8 mouse cellular contexts compared by ENCODE assay signal in genomic region chr2:49732745-49733655, GRCm38 (mm10). TPM values are rescaled to one million over a fixed set of nuclear protein-coding genes. Genes with fewer than 3 reads are reported as not detected.
A peak's percentile ranks its signal among the peaks of the same experiment; 100 is the strongest.
DNase-seq lines count a peak whose midpoint lies in the region; ATAC-seq and TF ChIP-seq lines count a peak whose summit lies in the region.

No protein-coding gene starts in this region.

- 0 out of 2 replicates have a peak overlapping the region, but pooled peaks have one; percentile 39 for H3K4me2 ChIP-seq in lung, embryonic 15.5 days
- peak overlapping the region; percentile 17 for H3K4me2 ChIP-seq in embryonic facial prominence, embryonic 11.5 days (ENCODE audit: low read depth, low read length)
- H3K4me2 ChIP-seq in kidney, postnatal 0 days (ENCODE audit: low read length), result peak overlapping the region; percentile 42

- no peak for DNase-seq in lung, postnatal 36 days
- DNase-seq in embryonic facial prominence, embryonic 11.5 days (ENCODE audit: low spot score), result peak; percentile 75
- no peak for DNase-seq in kidney, postnatal 0 days (ENCODE audit: low spot score)
- peak; percentile 73 for DNase-seq in thymus, postnatal 0 days (ENCODE audit: low spot score)
- DNase-seq in left cerebral cortex, adult 8-10 months (ENCODE audit: low spot score in 2 of 2), result no peak
- no peak for DNase-seq in MN1 (ENCODE audit: low spot score)
- DNase-seq in frontal cortex, postnatal 36 days (ENCODE audit: low spot score in 2 of 2), result no peak

- no peaks in the 10 kb centered on the region for H3K36me3 ChIP-seq in lung, embryonic 15.5 days
- no peaks in the 10 kb centered on the region; the same call in 1 of the 2 replicates for H3K36me3 ChIP-seq in embryonic facial prominence, embryonic 11.5 days (replicated peaks; ENCODE audit: control insufficient read depth, insufficient read depth, low read depth, low read length)
- no peaks in the 10 kb centered on the region for H3K36me3 ChIP-seq in kidney, postnatal 0 days (ENCODE audit: insufficient read depth, low read length)

- H3K9me3 ChIP-seq in lung, embryonic 15.5 days, result no peaks in the 10 kb centered on the region
- no peaks in the 10 kb centered on the region for H3K9me3 ChIP-seq in embryonic facial prominence, embryonic 11.5 days (replicated peaks; ENCODE audit: control insufficient read depth, low read length)
- no peaks in the 10 kb centered on the region for H3K9me3 ChIP-seq in kidney, postnatal 0 days (replicated peaks; ENCODE audit: low read length)

- no peak overlapping the region for H3K9ac ChIP-seq in lung, embryonic 15.5 days
- no peak overlapping the region for H3K9ac ChIP-seq in embryonic facial prominence, embryonic 11.5 days (replicated peaks; ENCODE audit: low read length)
- H3K9ac ChIP-seq in kidney, postnatal 0 days (ENCODE audit: low read depth, low read length), result no peak overlapping the region

- H3K27me3 ChIP-seq in lung, embryonic 15.5 days, result no peaks in the 10 kb centered on the region
- H3K27me3 ChIP-seq in embryonic facial prominence, embryonic 11.5 days (ENCODE audit: control insufficient read depth, insufficient read depth, low read length), result no peaks in the 10 kb centered on the region
- no peaks in the 10 kb centered on the region for H3K27me3 ChIP-seq in kidney, postnatal 0 days (ENCODE audit: insufficient read depth, low read length)

- no peak overlapping the region for H3K27ac ChIP-seq in lung, embryonic 15.5 days
- H3K27ac ChIP-seq in embryonic facial prominence, embryonic 11.5 days (replicated peaks; ENCODE audit: low read depth, low read length), result peak overlapping the region; percentile 29; the same call in 1 of the 2 replicates
- H3K27ac ChIP-seq in kidney, postnatal 0 days, result peak overlapping the region; percentile 80

- no peak for ATAC-seq in lung, embryonic 15.5 days (ENCODE audit: borderline replicate concordance, extremely low read depth, low FRiP score, low TSS enrichment)
- ATAC-seq in embryonic facial prominence, embryonic 11.5 days (replicated peaks; ENCODE audit: insufficient number of reproducible peaks, low FRiP score, low TSS enrichment, low read depth), result peak; percentile 36
- peak; percentile 60 for ATAC-seq in kidney, postnatal 0 days (replicated peaks; ENCODE audit: low FRiP score, low read depth)

- WGBS in lung, embryonic 15.5 days, result 64% methylated on average over 11 of the region's 11 CpGs
- 23% methylated on average over 11 of the region's 11 CpGs for WGBS in embryonic facial prominence, embryonic 11.5 days
- 32% methylated on average over 11 of the region's 11 CpGs for WGBS in kidney, postnatal 0 days

- no peak for TF ChIP-seq CTCF in kidney, postnatal 0 days (IDR thresholded peaks at IDR 0.05; ENCODE audit: low read depth)

- H3K4me1 ChIP-seq in lung, embryonic 15.5 days, result 0 out of 2 replicates have a peak, but pooled peaks cover 2% of the 10 kb centered on the region
- H3K4me1 ChIP-seq in embryonic facial prominence, embryonic 11.5 days (ENCODE audit: control insufficient read depth, insufficient read depth, low read length), result no peaks in the 10 kb centered on the region
- no peaks in the 10 kb centered on the region for H3K4me1 ChIP-seq in kidney, postnatal 0 days (replicated peaks; ENCODE audit: insufficient read depth, low read length)

- no peak overlapping the region for H3K4me3 ChIP-seq in lung, embryonic 15.5 days
- H3K4me3 ChIP-seq in embryonic facial prominence, embryonic 11.5 days (ENCODE audit: low read depth, low read length), result no peak overlapping the region
- H3K4me3 ChIP-seq in kidney, postnatal 0 days (replicated peaks; ENCODE audit: low read depth, low read length), result no peak overlapping the region; the same call in 1 of the 2 replicates

RNA-seq across cellular contexts. Expression of gene Lypd6b, which starts 54.5 kb away (rescaled TPM):
- polyA plus RNA-seq in lung, embryonic 15.5 days (2015; fragmentation: Nextera tagmentation; extraction: Ambion mirVana), result 2.0 and 2.5 TPM in 2 replicates
- 4.0 and 4.2 TPM in 2 replicates for polyA plus RNA-seq in embryonic facial prominence, embryonic 11.5 days (2014; fragmentation: Nextera tagmentation; extraction: Ambion mirVana)
- polyA plus RNA-seq in kidney, postnatal 0 days (2015; fragmentation: Nextera tagmentation; extraction: Ambion mirVana), result 8.2 and 8.9 TPM in 2 replicates
- polyA plus RNA-seq in thymus, postnatal 0 days (2015; fragmentation: Nextera tagmentation; extraction: Ambion mirVana), result 12.8 and 14.3 TPM in 2 replicates
- 10 to 100 TPM in 2 of 4 experiments, 1 to 10 TPM in 2; 9.0 to 10.3 (median 9.7) TPM for total RNA-seq in left cerebral cortex, adult 8-10 months (2022)

Comparison
In these comparisons a context has a peak if more than half of its experiments do, and no peak if none do; other contexts are left out.
1. DNase-seq: peak in embryonic facial prominence, embryonic 11.5 days (single experiment) and thymus, postnatal 0 days (single experiment); none in lung, postnatal 36 days (single experiment), kidney, postnatal 0 days (single experiment), left cerebral cortex, adult 8-10 months (0 of 2), MN1 (single experiment) and frontal cortex, postnatal 36 days (0 of 2).
2. Peak in every context shown above with its lines, with median percentiles within 50 percentile points of each other: H3K4me2 ChIP-seq.